Mouse (Mus musculus): ENCODE results near the gene Pigf. TPM values are rescaled to one million over a fixed set of nuclear protein-coding genes. Genes with fewer than 3 reads are reported as not detected.
A peak's percentile ranks its signal among the peaks of the same experiment; 100 is the strongest.

Gene Pigf
- polyA plus RNA-seq, 1 experiment from 2014 or later = 6.5 TPM

GRCm38 (mm10) chr17:87050469-87051175 lies 25.4 kb upstream of the Pigf start:
- Histone ChIP-seq H3K36me3 (ENCODE audit: inconsistent target) (no peaks in the 10 kb centered on the region), H3K79me2 (ENCODE audit: inconsistent target) (no peaks in the 10 kb centered on the region), H3K27ac (no peak overlapping the region), H3K4me3 (ENCODE audit: inconsistent target) (no peak overlapping the region)
- WGBS (ENCODE audit: missing documents) = 92% methylated on average over 9 of the region's 9 CpGs

GRCm38 (mm10) chr17:87049696-87050095 lies 24.5 kb upstream of the Pigf start:
- H3K4me3 ChIP-seq (ENCODE audit: inconsistent target) = no peak overlapping the region
- no peaks in the 10 kb centered on the region for H3K36me3 ChIP-seq (ENCODE audit: inconsistent target)
- H3K79me2 ChIP-seq (ENCODE audit: inconsistent target) = no peaks in the 10 kb centered on the region
- 90% methylated on average over 5 of the region's 5 CpGs for WGBS (ENCODE audit: missing documents)
- H3K27ac ChIP-seq = no peak overlapping the region

- Histone ChIP-seq H3K36me3 (ENCODE audit: inconsistent target) (no peaks in the 10 kb centered on the region), H3K79me2 (ENCODE audit: inconsistent target) (no peaks in the 10 kb centered on the region), H3K4me3 (ENCODE audit: inconsistent target) (no peak overlapping the region), H3K27ac (no peak overlapping the region)
- WGBS (ENCODE audit: missing documents) = 81% methylated on average over 8 of the region's 8 CpGs
Observed at GRCm38 (mm10) chr17:87044796-87045195, 19.6 kb upstream of the Pigf start.

GRCm38 (mm10) chr17:87044364-87044763 lies 19.2 kb upstream of the Pigf start:
- 4% methylated on average over 9 of the region's 15 CpGs for WGBS (ENCODE audit: missing documents)
- no peak overlapping the region for H3K27ac ChIP-seq
- no peaks in the 10 kb centered on the region for H3K79me2 ChIP-seq (ENCODE audit: inconsistent target)
- H3K36me3 ChIP-seq (ENCODE audit: inconsistent target) = no peaks in the 10 kb centered on the region
- no peak overlapping the region for H3K4me3 ChIP-seq (ENCODE audit: inconsistent target)

- H3K36me3 ChIP-seq (ENCODE audit: inconsistent target) = peaks cover 11% of the 10 kb centered on the region; the same call in 1 of the 2 replicates
- WGBS (ENCODE audit: missing documents) = 92% methylated on average over 19 of the region's 19 CpGs
Observed at GRCm38 (mm10) chr17:87041739-87042138, 16.5 kb upstream of the Pigf start.

GRCm38 (mm10) chr17:87038496-87038895 lies 13.3 kb upstream of the Pigf start:
- H3K4me3 ChIP-seq (ENCODE audit: inconsistent target) = no peak overlapping the region
- no peak overlapping the region for H3K27ac ChIP-seq
- peaks cover 18% of the 10 kb centered on the region; the same call in 1 of the 2 replicates for H3K36me3 ChIP-seq (ENCODE audit: inconsistent target)
- 95% methylated on average over 5 of the region's 5 CpGs for WGBS (ENCODE audit: missing documents)
- H3K79me2 ChIP-seq (ENCODE audit: inconsistent target) = no peaks in the 10 kb centered on the region

More at GRCm38 (mm10) chr17:87041739-87042138, 16.5 kb upstream of the Pigf start:
- Histone ChIP-seq H3K79me2 (ENCODE audit: inconsistent target) (no peaks in the 10 kb centered on the region), H3K4me3 (ENCODE audit: inconsistent target) (no peak overlapping the region), H3K27ac (no peak overlapping the region)

- H3K79me2 ChIP-seq (ENCODE audit: inconsistent target) = no peaks in the 10 kb centered on the region
- H3K36me3 ChIP-seq (ENCODE audit: inconsistent target) = peaks cover 32% of the 10 kb centered on the region; the same call in 1 of the 2 replicates
- H3K4me3 ChIP-seq (ENCODE audit: inconsistent target) = no peak overlapping the region
- H3K27ac ChIP-seq = no peak overlapping the region
- WGBS (ENCODE audit: missing documents) = 43% methylated on average over 8 of the region's 10 CpGs
Observed at GRCm38 (mm10) chr17:87036141-87037073, 11.2 kb upstream of the Pigf start.

- Histone ChIP-seq H3K36me3 (ENCODE audit: inconsistent target) (peaks cover 13% of the 10 kb centered on the region), H3K4me3 (ENCODE audit: inconsistent target) (peak overlapping the region; percentile 99), H3K27ac (no peak overlapping the region), H3K79me2 (ENCODE audit: inconsistent target) (peaks cover 31% of the 10 kb centered on the region)
- WGBS (ENCODE audit: missing documents) = 3% methylated on average over 54 of the region's 55 CpGs
Observed at GRCm38 (mm10) chr17:87024491-87025242, 539 bp downstream of the Pigf start.

- Histone ChIP-seq H3K27ac (no peak overlapping the region), H3K36me3 (ENCODE audit: inconsistent target) (no peaks in the 10 kb centered on the region), H3K4me3 (ENCODE audit: inconsistent target) (no peak overlapping the region), H3K79me2 (ENCODE audit: inconsistent target) (no peaks in the 10 kb centered on the region)
- 90% methylated on average over 5 of the region's 5 CpGs for WGBS (ENCODE audit: missing documents)
Observed at GRCm38 (mm10) chr17:87019692-87020091, 5.5 kb downstream of the Pigf start.

GRCm38 (mm10) chr17:87011301-87012019 lies 13.7 kb downstream of the Pigf start:
- H3K36me3 ChIP-seq (ENCODE audit: inconsistent target) = no peaks in the 10 kb centered on the region
- 66% methylated on average over 13 of the region's 13 CpGs for WGBS (ENCODE audit: missing documents)

GRCm38 (mm10) chr17:87008950-87009349 lies 16.3 kb downstream of the Pigf start:
- no peaks in the 10 kb centered on the region for H3K36me3 ChIP-seq (ENCODE audit: inconsistent target)
- WGBS (ENCODE audit: missing documents) = 84% methylated on average over 3 of the region's 3 CpGs
- H3K79me2 ChIP-seq (ENCODE audit: inconsistent target) = no peaks in the 10 kb centered on the region
- no peak overlapping the region for H3K27ac ChIP-seq
- H3K4me3 ChIP-seq (ENCODE audit: inconsistent target) = no peak overlapping the region

More at GRCm38 (mm10) chr17:87011301-87012019, 13.7 kb downstream of the Pigf start:
- Histone ChIP-seq H3K79me2 (ENCODE audit: inconsistent target) (no peaks in the 10 kb centered on the region), H3K4me3 (ENCODE audit: inconsistent target) (no peak overlapping the region), H3K27ac (no peak overlapping the region)

GRCm38 (mm10) chr17:86997323-86997722 lies 27.9 kb downstream of the Pigf start:
- H3K4me3 ChIP-seq (ENCODE audit: inconsistent target) = no peak overlapping the region
- H3K27ac ChIP-seq = no peak overlapping the region
- H3K79me2 ChIP-seq (ENCODE audit: inconsistent target) = peaks cover 15% of the 10 kb centered on the region; the same call in 1 of the 2 replicates
- WGBS (ENCODE audit: missing documents) = 89% methylated on average over 6 of the region's 6 CpGs
- peaks cover 53% of the 10 kb centered on the region for H3K36me3 ChIP-seq (ENCODE audit: inconsistent target)

- H3K79me2 ChIP-seq (ENCODE audit: inconsistent target) = peaks cover 72% of the 10 kb centered on the region; the same call in 1 of the 2 replicates
- H3K36me3 ChIP-seq (ENCODE audit: inconsistent target) = peaks cover 17% of the 10 kb centered on the region
- H3K4me3 ChIP-seq (ENCODE audit: inconsistent target) = no peak overlapping the region
- no peak overlapping the region for H3K27ac ChIP-seq
- 97% methylated on average over 8 of the region's 8 CpGs for WGBS (ENCODE audit: missing documents)
Observed at GRCm38 (mm10) chr17:86991306-86991705, 33.9 kb downstream of the Pigf start.

Data from macrophage (primary cell).